Mouse (Mus musculus) E14TG2a.4 (cell line): ENCODE measurements around the gene Slco6c1.

ENCODE experiments used
- CTCF ChIP-seq: conservative IDR thresholded peaks from 2 replicates; pipeline ENCODE4 v1.5.1; 2014; ENCODE audit warnings: low read length
- NANOG ChIP-seq: IDR thresholded peaks from 2 replicates; pipeline ENCODE4 v1.6.1; 2014; ENCODE audit warnings: borderline replicate concordance, low read length, mixed read lengths

DNA sequence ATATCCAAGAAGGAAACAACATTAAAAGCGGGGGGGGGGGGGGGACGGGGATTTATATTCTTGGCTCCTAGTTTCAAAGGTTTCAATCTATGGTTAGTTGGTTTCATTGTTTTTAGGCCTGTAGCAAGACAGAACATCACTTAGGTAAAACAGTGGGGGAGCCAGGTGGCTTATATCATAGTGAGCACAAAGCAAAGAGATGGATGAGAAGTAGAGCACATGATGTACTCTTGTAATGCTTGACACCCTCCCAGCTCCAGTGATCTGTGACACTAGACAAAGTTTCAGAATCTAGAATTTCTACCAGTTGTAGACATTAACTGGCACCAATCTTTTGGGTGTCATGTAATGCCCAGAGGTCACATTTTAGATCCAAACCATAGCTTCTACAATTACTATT lies 106.7 kb downstream of the Slco6c1 start:
- no peak for TF ChIP-seq CTCF
- TF ChIP-seq NANOG = no peak
